Mouse (Mus musculus): ENCODE data around the gene Pgs1. TPM values are rescaled to one million over a fixed set of nuclear protein-coding genes. Genes with fewer than 3 reads are reported as not detected.

The Pgs1 gene
- polyA plus RNA-seq, 1 experiment = 74.3 TPM

- DNase-seq (ENCODE audit: extremely low spot score in 1 of 2, low spot score in 1 of 2) = no peak
These were observed 12.3 kb downstream of the Pgs1 start for GRCm38 (mm10) chr11:117998356-117998755.

DNA sequence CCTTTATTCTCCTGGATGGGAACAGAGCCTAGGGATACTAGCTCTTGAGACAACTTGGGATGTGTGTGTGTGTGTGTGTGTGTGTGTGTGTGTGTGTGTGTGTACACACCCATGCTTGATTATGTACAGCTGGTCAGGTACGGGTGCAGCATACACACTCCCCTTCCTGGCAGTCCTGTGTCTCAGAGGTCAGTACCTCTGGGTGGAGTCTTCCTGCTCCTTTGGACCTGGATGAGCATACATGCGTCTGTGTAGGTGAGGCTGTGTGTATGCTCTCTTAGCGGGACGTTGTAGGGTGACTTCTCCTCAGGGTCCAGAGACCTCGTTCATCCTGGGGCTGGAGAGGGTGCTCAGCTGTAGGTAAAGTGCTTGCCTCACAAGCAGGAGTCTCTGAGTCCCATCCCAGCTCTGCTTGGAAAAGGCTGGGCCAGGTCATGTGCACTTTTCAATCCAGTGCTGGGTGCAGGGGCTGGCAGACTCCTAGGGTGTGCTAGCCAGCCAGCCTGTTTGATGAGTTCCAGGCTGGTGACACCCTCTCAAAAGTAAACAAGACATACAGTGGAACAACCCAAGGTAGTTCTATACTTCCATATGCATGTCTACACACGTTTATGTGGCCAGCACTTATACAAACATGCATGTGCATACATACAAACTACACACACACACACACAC, 13.3 kb downstream of the Pgs1 start:
- no peak for DNase-seq (ENCODE audit: extremely low spot score in 1 of 2, low spot score in 1 of 2)

DNA sequence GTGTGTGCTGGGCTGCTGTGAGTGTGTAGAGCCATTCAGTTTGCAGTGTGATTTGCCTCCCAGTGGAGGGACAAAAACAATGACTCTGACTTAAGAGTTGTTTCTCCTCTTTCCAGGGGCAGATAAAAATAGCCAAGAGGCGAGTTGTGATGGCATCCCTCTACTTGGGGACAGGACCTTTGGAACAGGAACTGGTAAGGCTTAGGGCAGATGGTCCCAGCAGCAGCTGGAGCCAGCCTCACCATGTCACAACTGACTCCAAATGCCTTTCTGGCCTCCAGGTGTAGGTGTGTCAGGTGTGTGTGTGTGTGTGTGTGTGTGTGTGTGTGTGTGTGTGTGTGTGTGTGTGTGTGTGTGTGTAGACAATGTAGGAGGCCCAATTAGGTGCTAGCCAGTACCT, 14.0 kb downstream of the Pgs1 start:
- DNase-seq (ENCODE audit: extremely low spot score in 1 of 2, low spot score in 1 of 2) = no peak

GRCm38 (mm10) chr11:118000565-118001215, 14.6 kb downstream of the Pgs1 start:
- DNase-seq (ENCODE audit: extremely low spot score in 1 of 2, low spot score in 1 of 2) = no peak

DNA sequence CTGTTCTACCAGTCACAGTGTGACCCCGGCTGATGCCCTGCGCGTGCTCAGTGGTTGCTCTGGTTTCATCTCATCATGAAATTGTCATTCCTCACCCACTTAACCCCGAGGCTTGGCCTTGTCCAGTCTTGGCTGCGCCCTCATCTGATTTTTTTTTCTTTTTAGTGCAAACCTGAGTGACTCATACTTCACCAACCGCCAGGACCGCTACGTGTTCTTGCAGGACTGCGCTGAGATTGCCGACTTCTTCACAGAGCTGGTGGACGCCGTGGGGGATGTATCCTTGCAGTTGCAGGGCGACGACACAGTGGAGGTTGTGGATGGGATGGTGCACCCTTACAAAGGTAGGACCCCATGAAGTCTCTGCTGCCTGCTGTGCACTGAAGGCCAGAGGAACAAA, 17.1 kb downstream of the Pgs1 start:
- no peak for DNase-seq (ENCODE audit: extremely low spot score in 1 of 2, low spot score in 1 of 2)

DNA sequence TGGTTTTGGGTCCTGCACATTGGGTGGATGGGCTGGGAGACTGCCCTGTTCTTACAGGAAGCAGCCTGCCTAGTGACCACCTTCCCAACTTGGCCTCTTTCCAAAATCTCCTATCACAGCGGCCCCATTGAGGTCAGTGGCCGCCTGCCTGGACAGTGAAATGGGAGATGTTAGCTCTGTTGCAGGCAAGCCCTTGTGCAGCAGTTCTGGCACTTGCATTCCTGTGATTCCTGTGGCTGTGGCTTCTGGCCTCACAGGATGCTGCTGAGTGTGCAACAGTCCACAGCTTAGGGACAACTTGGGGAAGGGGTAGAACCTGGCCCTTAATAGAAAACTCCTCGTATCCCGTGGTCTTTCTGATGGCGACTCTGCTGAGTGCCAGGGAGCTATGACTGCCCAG, 17.6 kb downstream of the Pgs1 start:
- DNase-seq (ENCODE audit: extremely low spot score in 1 of 2, low spot score in 1 of 2) = no peak

DNA sequence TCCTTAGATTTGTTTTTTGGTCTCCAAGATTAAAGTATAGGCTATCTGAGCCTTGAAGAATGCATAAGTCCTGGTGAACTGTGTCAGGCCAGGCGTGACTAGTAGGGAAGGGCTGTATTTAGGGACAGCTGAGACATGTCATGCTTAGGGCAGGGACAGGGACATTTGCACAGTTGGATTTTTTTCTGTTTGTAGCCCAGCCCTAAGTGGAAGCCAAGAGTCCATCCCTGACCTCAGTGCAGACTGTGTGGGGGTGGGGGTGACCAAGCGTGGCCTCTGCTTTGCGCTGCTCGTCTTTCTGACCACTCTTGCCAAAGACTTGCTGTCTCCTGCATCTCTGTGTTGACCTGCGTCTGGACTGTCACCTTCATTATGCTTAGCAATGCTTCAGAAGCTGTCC, 18.1 kb downstream of the Pgs1 start:
- DNase-seq (ENCODE audit: extremely low spot score in 1 of 2, low spot score in 1 of 2) = no peak

DNA sequence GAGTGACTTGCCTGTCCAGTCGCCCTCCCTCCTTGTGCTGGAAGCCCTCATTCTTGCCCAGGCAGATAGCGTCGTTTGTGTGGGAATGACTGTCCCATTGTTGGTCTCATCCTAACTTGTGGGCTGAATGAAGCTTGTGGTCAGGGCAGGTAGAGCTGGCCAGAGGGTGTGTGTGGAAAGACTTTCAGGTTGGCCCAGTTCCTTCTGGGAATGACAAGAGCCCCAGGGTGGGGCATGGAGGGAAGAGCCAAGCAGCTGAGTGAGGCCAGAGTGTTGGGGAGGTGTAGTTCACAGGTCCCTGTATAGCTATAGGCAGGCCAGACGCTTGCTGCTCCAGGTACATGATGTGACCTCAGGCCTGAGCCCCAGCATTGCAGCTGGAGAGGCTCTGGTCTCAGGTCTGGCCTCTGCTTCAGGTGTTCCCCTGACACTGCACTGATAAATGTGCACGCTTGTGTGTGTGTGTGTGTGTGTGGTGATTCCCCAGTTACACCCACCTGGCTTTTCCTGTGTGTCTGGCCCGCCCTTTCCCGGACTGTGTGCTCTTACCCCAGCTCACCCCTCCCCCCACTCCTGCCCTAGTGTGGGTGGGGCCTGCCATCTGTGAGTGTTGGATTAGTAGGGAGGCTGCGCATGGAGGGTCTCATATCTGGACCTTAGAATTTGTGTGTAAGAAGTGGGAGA, 21.5 kb downstream of the Pgs1 start:
- no peak for DNase-seq (ENCODE audit: extremely low spot score in 1 of 2, low spot score in 1 of 2)

DNA sequence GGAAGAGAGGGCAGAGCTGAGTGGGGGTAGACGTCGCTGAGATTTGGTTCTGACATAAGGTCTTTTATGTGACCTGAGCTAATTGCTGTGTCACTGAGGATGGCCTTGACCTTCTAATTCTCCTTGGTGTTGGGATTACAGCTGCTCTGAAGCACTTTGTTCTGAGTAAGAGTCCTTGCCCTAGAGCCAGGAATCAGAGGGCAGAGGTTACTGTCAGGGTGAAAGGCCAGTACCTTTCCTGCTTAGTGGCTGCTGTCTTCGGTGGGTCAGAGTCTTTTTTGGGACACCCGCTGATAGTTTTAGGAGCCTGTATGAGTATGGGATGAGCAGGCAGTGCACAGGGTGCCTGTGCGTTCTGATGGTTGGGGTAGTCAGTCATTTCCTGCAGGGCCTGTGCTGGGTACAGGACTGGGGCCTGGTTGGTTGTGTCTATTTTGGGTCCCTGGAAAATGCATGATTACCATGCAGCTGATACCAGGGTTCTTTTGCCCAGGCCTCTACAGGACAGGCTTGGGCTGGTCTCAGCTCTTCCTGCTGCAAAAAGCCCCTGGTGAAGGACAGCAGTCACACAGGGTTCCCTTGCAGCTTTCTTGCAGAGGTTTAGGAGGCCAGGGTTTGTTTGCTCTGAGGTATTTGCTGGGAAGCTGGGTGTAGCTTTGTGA, 22.2 kb downstream of the Pgs1 start:
- no peak for DNase-seq (ENCODE audit: extremely low spot score in 1 of 2, low spot score in 1 of 2)

DNA sequence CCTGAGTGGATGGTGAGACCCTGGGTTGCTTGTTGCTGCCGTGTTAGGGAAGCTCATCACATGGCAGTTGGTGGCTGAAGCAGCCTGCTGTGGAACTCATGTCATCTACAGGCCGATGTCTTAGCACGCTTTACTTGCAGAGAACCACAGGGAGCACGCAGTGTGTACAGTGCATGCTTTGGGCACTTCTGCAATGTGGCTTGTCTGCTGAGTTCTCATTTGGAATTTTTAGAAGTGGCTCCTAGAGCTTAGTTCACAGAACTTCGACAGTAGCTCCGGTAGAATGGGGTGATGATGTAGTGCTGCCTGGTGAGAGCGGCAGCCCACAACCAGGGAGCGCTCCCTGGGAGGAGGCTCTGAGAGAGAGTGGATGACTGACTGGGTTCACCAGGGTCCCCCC, 22.8 kb downstream of the Pgs1 start:
- no peak for DNase-seq (ENCODE audit: extremely low spot score in 1 of 2, low spot score in 1 of 2)

GRCm38 (mm10) chr11:118009865-118010571, 23.9 kb downstream of the Pgs1 start:
- no peak for DNase-seq (ENCODE audit: extremely low spot score in 1 of 2, low spot score in 1 of 2)

- DNase-seq (ENCODE audit: extremely low spot score in 1 of 2, low spot score in 1 of 2) = no peak
These were observed 26.5 kb downstream of the Pgs1 start for GRCm38 (mm10) chr11:118012595-118012994.

DNA sequence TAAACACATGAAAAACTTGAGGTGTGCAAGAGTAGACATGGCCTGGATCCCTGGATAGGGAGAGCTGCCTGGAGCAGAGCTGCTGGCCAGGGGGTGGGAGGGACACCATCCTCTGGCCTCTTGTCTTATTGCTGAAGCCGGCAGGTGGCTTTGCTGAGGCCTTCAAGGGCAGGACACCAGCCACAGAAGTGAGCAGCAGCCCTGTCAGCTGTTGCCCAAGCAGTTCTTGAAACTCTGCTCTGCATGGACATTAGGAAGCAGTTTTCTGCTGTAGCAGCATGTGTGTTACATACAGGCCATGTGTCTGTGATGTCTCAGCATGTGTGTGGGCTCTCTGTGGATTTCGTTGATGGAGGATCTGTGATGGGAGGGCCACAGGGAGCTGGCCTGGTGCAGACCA, 27.2 kb downstream of the Pgs1 start:
- DNase-seq (ENCODE audit: extremely low spot score in 1 of 2, low spot score in 1 of 2) = no peak

GRCm38 (mm10) chr11:118014391-118014995, 28.4 kb downstream of the Pgs1 start:
- DNase-seq (ENCODE audit: extremely low spot score in 1 of 2, low spot score in 1 of 2) = no peak

DNA sequence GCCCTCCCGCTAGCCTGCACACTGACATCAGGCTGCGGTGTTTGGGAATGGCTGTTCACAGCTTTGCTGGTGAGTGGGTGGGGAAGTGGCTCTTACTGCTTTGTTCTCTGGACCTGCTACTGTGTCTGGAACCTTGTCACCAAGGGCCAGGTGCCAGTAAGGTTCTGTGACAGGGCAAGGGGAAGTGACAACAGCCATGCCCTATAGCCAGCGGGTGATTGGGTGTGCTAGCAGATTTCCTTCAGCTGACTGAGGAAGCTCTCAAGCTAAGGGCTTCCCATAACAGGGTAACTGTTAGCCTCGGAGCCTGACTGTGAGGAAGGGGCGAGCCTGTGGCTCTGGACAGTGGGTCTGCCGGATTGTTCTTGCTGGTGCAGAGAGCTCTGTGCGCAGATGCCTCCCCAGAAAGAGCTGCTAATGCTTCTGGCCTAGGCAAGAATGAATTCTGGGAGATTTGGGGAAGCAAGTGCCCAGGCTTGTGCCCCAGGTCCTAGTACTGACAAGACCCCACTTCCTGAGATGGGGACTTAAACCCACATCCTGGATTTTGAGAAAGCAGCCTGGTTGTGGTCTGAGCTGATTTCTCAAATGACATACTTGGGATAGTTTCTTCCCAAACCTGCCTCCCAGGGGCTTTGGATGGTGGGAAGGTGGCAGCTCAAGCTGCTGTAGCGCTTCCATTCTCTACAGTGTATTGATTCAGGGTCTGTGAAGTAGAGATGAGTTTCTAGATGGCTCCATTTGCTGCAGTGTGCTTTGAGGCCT, 29.5 kb downstream of the Pgs1 start:
- no peak for DNase-seq (ENCODE audit: extremely low spot score in 1 of 2, low spot score in 1 of 2)

DNA sequence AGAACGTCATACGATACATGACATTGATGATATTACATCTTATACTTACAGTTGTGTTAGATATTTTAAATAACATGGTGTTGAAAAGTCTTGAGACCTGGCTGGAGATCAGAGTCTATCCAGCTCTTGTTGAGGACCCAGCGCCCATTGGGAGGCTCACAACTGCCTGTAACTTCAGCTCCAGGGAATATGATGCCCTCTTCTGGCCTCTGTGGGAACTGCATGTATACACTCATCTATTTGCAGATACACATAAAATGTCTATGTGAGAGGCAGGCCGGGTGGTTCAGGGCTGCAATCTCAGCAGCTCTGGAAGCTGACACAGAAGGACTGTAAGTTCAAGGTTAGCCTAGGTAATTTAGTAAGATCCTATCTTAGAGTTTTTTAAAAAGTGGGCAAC, 32.2 kb downstream of the Pgs1 start:
- peak in 1 of 2 experiments; percentile 17 for DNase-seq (ENCODE audit: extremely low spot score in 1 of 2, low spot score in 1 of 2)

DNA sequence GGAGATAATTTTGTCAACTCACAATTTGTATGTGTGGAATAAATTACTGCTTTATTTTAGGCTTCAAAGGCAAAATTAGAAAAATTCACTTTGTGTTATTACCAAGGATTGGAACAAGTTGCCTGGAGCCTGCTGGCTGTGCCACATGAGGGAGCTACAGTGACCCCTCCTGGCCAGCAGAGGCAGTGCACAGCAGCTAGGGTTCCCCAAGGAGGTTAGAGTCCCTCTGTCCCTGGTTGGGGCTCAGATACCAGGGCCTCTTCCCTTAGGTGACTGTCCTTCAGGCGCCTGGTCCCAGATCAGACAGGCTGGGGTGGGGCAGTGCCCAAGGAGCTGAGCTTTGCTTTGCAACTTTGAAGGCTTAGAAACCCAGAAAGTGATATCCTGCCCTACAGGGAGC, 35.7 kb downstream of the Pgs1 start:
- peak; percentile 20 to 88 for DNase-seq (ENCODE audit: extremely low spot score in 1 of 2, low spot score in 1 of 2)

DNA sequence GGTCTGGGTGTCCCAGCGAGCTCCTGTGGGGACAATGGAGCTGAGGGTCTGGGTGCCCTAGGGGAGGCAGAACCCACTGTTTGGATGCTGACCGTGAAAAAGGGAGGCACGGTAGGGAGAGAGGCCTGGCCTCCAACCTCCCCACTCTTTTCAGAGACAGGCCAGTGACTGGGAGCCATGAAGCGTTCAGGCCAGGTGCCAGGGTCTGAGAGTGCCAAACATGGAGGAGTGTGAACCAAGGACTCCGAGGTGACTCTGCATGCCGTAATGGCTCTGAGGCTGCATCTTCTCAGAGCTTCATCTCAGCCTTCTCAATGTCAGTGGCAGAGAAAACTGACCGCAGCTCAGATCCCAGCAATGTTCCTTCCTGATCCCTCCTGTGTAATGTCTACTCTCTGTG, 37.4 kb downstream of the Pgs1 start:
- DNase-seq (ENCODE audit: extremely low spot score in 1 of 2, low spot score in 1 of 2) = no peak

DNA sequence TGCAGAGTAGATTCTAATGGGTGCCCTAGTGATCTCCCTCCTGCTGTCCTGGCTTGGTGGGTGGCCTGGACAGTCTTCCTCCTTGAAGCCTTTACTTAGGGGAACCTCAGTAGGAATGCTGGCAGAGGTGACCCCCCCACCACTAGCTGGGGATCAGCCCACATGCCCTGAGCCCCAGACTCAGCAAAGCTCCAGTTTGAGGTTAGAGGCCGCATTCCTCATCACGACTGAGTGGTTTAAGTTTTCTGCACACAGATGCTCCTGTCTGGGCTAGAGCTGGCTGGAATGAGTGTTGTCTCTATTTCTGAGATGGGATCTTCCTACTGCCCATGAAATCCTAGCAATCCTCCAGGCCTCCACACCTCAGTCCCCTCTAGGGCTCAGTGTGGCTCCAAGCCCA, 38.0 kb downstream of the Pgs1 start:
- no peak for DNase-seq (ENCODE audit: extremely low spot score in 1 of 2, low spot score in 1 of 2)

DNA sequence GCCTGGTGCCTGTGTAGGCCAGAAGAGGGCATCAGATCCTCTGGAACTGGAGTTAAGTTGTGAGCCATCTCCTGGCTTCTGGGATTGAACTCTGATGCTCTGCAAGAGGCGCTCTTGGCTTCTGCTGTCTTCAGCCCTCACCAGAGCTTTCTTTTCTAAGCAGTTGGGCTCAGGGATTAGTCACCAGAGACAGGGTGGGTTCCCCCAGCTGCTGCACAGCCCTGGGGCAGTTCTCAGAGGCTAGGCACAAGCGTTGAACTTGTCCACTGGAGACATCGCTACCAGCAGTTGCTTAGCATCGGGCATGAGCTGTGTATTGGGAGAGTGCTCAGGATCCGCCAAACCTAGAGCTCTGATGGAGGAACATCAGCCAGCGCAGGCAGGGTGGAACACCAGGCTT, 43.1 kb downstream of the Pgs1 start:
- no peak for DNase-seq (ENCODE audit: extremely low spot score in 1 of 2, low spot score in 1 of 2)
